Mouse (Mus musculus) megakaryocyte progenitor cell, adult 5-6 weeks (primary cell): ENCODE results near the gene Dnase1l2. TPM values are rescaled to one million over a fixed set of nuclear protein-coding genes. Genes with fewer than 3 reads are reported as not detected.
"Not testable (repeated sequence)": the region's sequence is repeated elsewhere in the genome, so short reads cannot be mapped to it uniquely, and the experiment has no call there.

Source experiments
- ATAC-seq: replicated peaks from 2 replicates; pipeline ENCODE4 v1.8.0; 2016; ENCODE audit warnings: mild to moderate bottlenecking, moderate TSS enrichment, inconsistent platforms; ENCODE audit not compliant: poor library complexity
- total RNA-seq, 2 experiments: library from RNA; stranded (forward) in 1 of 2; stranded (reverse) in 1 of 2; fragments of 157-497, 149-512 nt in 1 of 2; fragments of 200-1000 nt in 1 of 2; gene quantifications; 2 replicates each; pipeline versions ENCODE4 v1.2.3 to v1.2.4; 2015 to 2017

Dnase1l2 gene
- total RNA-seq, 2 experiments from 2014 or later, result 0.94 to 4.0 TPM

DNA sequence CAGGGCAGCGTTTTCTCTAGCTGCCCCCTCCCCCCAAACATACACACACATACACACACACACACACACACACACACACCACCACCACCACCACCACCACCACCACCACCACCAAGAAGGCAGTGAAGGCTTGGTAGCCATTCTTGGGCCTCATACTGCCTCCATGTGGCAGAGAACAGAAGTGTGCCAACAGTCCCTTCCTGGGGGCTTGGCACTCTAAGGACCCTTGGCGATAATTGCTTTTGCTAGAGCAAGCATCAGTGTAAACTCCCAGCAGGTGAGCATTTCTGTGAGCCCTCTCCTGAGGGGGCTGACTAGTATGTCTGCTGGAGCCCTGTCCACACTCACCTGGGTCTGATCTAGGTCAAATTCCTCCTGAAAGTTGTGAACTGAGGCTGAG lies 1.8 kb downstream of the Dnase1l2 start:
- ATAC-seq, result 0 out of 2 replicates have a peak, but pooled peaks have one; percentile 33

DNA sequence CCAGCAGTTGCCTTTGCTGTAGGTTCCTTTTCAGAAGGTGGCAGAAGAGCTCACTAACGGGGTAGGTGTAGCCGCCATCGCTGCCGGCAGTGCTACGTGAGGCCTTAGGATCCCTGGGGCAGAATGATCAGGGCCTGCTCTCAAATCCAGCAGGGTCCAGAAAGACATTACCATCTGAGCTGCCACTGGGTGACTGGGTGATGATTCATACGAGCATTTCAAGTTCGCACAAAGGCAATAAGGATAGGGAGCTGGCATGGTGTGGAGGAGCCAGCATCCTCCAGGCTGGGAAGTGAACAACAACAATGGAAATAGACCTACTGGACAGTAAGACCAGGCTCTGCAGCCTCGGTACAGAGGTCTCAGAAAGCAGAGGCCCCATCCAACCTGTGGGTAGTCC lies 2.5 kb downstream of the Dnase1l2 start:
- ATAC-seq, result no peak

DNA sequence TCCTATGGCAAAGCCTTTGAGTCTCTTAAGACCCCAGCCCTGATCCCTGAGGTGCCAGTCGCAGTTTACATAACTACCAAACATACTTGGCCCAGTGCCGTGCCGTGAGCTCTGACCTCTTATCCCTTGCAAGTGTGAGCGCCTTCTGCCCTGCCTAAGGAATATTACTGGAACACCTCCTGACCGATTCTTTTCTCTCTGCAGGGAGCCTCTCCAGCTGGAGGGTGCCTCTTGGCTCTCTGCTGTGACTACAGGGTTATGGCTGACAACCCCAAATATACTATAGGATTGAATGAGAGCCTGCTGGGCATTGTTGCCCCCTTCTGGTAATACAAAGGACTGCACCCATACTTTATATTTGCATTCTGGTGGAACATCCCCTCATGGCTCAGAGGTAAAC lies 5.9 kb downstream of the Dnase1l2 start:
- ATAC-seq, result peak; percentile 96

DNA sequence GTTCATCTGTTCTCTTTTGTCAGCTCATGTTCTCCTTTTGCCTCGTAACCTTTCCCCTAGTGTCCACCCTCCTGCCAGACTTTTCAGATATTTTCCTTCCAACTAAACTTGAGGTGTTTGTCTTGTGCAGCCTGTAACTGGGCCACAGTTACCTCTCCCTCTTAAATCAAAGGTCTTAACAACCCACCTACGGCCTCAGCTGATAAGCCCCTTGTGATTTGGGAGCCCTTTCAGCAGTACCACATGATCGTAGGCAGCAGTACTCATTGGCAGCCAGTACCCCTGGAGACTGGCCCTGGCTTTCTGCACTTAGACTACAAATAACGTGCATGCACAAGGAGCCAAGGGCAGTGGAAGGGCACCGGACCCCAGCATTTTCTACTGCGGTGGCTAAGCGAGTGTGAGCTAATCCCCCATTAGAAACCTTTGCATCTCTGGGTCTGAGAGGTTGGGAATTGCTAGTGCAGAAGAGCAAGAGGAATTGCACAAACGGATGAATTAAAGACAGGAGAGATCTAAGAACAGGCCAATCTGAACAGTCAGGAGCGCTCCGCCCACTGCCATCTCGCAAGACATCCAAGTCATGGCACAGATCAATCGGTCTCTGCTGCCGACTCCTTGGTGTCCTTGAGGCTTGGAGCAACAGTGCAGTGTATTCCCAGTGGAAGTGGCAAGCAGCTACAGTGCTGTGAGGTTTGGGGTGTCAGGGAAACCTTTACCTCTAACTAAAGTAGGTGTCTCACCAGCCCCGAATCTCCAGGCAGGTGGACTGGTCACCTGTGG lies 13.5 kb downstream of the Dnase1l2 start:
- ATAC-seq, result no peak

DNA sequence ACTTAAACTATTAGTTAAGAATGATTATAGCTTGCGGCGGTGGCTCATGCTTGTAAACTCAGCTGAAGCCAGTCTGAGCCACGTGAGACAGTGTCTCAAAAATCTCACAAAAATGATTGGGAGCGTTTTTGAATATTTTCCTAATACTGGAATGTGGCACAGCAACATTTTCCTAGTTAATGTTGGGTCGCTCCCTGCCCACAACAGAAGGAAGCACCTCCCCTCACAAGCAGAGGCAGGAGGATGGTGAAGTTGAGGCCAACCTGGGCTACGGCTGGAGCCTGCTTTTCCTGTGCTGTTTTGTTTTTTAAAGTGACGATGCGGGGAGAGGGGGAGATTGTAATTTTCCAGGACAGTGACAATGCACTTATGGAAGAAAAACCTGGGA lies 15.7 kb downstream of the Dnase1l2 start:
- no peak for ATAC-seq

DNA sequence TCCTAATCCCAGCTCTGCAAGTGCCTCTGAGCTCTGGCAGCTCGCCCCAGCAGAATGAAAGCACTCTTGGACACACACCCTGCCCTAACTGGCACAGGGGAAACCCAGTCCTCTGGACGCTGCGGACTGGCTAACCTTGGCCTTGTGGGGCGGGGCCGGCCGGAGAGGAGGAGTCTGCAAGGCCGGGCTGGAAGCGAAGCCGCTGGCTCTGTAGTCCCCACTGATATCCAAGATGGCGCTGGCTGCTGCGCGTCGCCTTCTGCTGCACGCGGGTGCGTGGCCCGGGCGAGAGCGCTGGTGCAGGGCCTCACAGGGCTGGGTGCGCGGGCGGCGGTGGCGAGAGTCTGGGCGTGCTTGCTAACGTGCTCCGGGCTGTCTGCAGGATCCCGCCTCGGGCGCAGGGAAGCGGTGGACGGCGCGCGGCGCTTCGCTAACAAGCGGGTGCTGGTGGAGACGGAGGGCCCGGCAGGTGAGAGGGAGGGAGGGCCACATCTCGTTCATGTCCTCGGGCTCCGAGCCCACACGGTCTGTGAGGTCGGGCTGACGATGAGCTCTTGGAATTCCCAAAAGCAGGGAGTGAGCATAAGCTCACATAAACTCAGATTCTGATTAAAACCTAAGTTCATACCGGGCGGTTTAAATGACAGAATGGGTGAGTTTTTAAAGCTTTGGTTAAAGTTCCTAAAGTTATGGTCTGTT lies 16.3 kb downstream of the Dnase1l2 start, which contains the start of gene Eci1:
TSS of gene Eci1 (plus strand) at position 171 of the 699 bp plus-strand sequence.
- ATAC-seq, result peak; percentile 97

DNA sequence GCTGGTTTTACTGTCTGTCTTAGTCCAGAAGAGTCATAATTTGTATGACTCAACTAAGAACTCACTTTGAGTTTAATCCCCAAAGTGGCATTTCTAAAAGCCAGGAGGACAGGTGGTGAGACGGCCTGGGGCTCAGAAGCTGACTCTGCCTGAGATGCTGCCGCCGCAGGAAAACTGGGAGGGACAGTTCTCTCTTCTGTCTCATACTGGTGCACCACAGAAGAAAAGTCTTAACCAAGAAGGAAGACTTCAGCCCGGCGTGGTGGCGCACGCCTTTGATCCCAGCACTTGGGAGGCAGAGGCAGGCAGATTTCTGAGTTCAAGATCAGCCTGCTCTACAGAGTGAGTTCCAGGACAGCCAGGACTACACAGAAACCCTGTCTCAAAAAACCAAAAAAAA lies 17.0 kb downstream of the Dnase1l2 start:
- ATAC-seq, result no peak

DNA sequence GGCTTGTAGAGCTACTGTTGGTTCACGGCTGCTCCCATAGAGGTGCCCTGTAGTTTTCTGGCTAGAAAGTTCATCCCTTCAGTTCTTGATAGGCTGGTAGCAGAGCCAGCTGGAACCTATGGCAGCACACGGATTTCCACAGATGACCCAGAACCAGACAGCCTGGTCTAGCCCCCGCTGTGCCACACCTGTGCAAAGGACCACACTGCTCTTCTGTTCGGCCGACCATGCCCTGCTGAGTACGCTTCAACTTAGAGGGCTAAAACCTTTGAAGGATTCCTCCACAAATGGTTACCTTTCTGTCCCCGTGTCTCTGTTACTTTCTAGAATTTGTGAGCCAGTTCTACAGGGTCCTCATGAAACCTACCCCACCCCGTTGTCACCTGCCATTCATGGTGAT lies 17.6 kb downstream of the Dnase1l2 start:
- ATAC-seq, result not testable (repeated sequence)

DNA sequence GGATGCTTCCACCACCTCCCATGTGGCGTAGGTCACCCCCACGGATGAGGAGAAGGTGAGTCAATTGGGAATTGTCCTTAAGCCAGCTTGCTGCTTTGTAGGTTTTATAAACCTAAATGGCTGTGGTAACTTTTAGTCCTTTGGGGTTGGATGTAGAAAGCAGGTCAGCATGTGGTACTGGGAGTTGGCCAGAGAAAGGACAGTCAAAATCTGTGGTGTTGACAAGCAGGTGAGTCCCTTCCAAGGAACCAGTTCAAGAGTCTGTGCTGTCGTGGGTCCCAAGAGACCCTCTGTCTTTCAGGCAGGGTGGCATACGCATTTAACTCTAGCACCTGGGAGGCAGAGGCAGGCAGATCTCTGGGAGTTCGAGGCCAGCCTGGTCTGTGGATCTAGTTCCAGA lies 18.4 kb downstream of the Dnase1l2 start:
- no peak for ATAC-seq

DNA sequence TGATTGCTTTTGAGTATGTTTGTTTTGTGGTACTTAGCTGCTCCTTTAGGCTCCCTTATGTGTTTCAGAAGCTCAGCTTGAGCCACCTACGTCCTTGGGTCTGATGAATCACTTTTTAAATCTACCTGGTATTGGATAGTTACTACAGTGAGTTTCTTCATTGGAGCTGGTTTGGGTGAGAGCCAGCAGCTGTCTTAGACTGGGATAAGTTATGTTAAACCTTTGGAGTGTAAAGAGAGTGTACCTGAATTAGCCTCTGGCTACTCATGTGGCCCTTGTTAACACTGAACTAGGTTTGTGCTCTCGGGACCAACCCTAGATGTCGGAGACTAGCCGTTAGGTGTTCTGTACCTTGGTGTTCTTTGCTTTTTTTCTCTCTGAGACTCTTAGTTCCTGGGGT lies 19.8 kb downstream of the Dnase1l2 start:
- no peak for ATAC-seq

DNA sequence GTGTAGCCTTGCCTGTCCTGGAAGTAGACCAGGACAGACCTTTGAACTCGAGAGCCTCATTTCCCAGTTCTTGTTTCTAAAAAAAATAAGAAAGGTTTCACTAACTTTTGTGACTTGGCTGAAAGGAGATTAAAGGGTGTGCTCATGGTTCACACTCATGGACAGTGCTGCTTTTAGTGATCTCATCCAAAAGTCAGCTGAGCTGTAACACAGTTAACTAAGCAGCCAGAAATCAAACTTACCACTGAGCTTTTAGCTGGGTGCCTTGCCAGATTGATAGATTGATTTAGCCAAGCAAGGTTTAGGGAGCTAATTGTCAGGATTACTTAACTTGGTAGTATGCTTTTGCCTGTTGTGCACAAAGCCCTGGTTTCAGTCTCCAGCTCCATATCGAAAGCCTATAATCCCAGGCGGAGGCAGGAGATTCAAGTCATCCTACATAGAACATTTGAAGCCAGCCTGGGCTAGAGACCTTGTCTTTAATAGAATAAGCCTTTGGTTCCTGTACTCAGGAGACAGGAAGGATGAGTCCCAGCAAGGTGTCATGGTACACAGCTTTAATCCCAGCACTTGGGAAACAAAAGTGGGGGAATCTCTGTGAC lies 26.8 kb downstream of the Dnase1l2 start:
- no peak for ATAC-seq

DNA sequence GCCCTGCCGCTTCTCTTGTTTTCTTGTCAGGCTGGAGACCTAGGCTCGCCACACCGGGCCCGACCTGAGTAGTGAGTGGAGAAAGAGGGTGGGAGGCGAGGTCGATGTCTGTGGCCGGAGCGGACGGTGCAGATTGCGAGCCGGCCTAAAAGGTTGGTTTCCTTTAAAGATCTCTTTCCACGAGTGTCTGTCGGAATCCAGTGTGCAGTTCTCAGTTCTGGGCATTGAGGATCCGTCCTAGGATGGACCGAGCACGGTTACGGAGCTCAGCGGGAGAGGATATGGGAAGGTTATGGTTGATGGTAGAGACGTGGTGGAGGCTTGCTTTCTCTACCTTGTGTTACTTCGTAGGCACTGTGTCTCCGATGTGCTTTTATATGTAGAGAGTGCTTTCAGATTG lies 27.9 kb downstream of the Dnase1l2 start:
- peak; percentile 7; the same call in 1 of the 2 replicates for ATAC-seq

DNA sequence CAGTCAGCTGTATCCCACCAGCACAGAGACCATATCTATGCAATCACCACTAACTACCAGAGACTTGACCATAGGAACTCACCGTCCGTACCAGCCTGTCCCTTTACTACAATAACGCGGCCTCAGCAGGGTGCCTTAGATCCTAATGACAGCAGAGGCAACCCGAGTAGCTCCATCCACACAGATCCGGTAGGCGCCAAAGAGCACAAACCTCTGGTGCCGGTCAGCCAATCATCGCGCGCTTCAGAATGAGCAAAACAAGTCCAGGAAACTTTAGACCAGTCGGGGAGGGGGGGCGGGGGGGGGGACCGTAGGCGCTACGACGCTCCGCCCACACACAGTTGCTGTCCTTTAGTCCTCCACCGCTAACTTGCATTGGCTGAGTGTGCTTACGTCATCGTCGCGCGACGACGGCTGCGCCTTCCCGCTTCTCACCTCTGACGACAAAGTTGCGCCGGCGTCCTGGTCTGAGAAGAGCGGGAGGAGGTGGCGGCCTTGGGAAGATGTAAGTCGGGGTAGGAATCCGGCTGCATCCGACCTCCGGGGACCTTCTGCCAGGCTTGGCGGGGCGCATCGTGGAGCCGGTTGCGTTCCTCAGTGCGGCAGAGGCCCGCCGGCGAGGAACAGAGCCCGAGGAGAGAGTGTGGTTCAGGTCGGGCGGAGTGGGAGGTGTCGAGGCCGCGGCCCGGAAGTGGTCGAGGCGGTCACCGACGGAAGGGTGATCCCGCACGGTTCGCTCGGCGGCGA lies 28.5 kb downstream of the Dnase1l2 start, which contains the start of gene Rnps1:
TSS of gene Rnps1 (plus strand) at position 336 of the 747 bp plus-strand sequence.
- ATAC-seq, result peak; percentile 85

DNA sequence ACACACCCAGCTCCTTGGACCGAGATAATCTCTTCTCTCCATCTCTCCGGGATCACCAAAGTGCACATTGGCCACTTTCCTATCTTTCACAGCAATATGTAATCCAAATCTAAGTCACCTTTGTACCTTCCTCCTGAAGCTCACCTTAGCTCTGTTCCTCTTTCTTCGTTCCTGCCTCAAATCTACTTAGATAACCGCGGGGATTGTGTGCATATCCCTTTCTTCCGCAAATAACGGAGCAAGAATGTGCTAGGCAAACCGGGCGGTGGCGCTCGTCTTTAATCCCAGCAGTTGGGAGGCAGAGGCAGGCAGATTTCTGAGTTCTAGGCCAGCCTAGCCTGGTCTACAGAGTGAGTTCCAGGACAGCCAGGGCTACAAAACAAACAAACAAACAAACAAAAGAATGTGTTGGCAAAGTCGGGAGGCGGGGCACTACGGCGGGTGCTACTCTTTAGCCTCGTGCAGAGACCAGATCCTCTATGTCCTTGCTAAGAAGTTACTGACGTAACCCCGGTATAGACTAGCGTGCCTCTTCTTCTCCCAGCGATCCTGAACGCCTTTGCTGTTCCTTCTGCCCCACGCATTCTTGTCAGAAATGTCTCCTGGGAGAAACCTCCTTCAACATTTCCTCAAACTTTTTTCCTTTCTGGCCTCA lies 29.2 kb downstream of the Dnase1l2 start:
- peak; percentile 17 for ATAC-seq

DNA sequence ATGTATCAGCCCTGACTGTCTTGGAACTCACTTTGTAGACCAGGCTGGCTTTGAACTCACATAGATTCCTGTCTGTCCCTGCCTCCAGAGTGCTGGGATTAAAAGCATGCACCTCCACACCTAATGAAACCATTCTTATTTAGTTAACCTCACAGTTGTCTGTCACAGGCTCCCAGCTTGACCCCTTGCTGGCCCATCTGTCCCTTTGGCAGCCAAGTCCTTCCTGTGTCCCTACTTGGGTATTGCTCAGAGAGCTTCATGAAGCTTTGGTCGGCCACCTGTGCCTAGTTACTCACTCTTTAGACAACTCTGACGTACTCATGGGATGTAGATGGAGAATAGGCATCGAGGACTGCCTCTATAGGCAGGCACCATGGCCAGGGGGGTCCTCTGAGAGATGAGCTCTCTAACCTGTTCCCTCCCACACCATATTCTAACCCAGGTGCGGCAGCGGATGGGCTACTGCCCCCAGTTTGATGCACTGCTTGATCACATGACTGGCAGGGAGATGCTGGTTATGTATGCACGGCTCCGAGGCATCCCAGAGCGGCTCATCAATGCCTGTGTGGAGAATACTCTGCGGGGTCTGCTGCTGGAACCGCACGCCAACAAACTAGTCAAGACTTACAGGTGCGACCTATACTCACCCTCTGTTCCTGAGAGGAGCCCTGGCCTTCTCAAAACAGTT lies 35.6 kb downstream of the Dnase1l2 start:
- ATAC-seq, result no peak

DNA sequence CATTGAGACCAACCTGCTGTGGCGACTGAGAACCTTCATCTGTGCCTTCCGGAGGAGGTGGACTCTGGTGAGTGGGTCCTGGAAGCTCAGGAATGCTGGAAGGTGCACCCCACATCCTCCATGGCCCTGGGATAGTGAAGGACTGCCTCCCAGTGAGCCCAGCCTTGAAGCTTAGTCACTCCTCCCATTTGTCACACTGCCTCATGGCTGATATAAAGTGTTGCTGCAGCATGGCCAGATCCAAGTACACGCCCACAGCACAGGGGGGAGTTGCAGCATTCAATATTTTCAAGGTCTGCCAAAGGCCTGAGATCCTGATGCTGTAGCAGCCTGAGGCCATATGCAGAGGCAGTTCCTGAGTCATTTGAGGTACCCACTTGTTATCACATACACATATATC lies 40.5 kb downstream of the Dnase1l2 start:
- no peak for ATAC-seq

DNA sequence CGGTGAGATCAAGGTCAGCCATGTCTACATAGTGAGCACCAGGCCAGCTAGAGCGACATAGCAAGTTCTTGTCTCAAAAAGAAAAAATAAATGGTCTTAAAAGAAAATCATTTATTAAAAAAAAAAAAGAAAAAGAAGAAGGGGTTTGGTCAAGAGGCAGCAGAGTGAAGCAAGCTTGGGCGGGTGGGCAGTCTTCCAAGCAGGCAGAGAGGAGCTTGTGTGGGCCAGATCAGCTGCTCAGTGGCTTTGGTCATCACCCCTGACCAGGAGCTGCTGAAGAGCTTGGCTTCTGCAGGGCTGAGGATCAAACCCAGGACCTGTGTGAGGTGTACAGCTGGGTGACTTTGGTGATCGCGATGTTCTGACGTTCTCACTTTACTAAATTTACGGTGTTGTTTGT lies 48.4 kb downstream of the Dnase1l2 start:
- no peak for ATAC-seq

DNA sequence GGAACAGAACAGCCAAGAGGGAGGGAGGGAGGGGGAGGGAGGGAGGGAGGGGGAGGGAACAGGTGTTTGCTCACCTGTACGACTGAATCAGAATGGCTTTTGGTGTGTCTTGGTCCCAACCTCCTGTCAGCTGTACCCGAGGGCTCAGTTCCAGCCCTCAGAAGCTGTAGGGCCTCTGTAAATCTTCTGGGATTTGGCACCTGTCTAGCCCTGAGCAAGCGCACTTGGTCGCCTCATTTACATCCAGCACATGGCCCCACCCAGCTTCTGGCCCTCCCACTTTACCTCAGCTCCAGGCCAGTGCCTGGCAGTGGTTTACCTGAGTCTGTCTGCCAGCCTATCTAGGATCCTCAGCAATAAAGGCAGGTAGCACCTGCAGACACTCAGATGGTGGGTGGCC lies 49.4 kb downstream of the Dnase1l2 start:
- no peak for ATAC-seq

DNA sequence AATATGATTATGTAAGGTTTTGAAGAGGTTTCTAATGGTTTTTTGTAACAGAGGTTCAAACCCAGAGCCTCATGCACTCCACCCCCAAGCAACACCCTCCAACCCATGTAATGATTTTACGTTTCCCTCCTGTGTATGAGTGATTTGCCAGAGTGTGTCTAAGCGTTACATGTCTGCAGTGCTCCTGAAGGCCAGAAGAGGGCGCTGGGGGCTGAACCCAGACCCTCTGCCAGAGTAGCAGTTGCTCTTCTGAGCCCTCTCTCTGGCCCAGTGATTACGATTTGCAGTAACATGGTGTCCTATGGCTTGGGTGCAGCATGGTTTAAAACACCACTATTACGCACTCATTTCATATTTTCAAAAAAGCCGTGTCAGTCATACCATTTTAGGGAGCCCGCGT lies 51.8 kb downstream of the Dnase1l2 start:
- ATAC-seq, result peak; percentile 66
